Mouse (Mus musculus): ENCODE data around the gene Ltv1. TPM values are rescaled to one million over a fixed set of nuclear protein-coding genes. Genes with fewer than 3 reads are reported as not detected.

Gene Ltv1
- polyA plus RNA-seq (2012; rRNA removed) = 17.0 and 21.9 TPM in 2 replicates

GRCm38 (mm10) chr10:13192731-13193351 lies at the start of gene Ltv1:
Gene Ltv1, minus strand, starts transcription at chr10:13193168.
- peak; percentile 44 for DNase-seq (ENCODE audit: low read depth)

- DNase-seq (ENCODE audit: low read depth) = no peak
Measured at GRCm38 (mm10) chr10:13240431-13240830, 47.5 kb upstream of the Ltv1 start.

- DNase-seq (ENCODE audit: low read depth) = no peak
Measured at GRCm38 (mm10) chr10:13238188-13238587, 45.2 kb upstream of the Ltv1 start.

- DNase-seq (ENCODE audit: low read depth) = no peak
Measured at GRCm38 (mm10) chr10:13236866-13237265, 43.9 kb upstream of the Ltv1 start.

GRCm38 (mm10) chr10:13234503-13234902 lies 41.5 kb upstream of the Ltv1 start:
- no peak for DNase-seq (ENCODE audit: low read depth)

GRCm38 (mm10) chr10:13233941-13234340 lies 41.0 kb upstream of the Ltv1 start:
- DNase-seq (ENCODE audit: low read depth) = no peak

- DNase-seq (ENCODE audit: low read depth) = no peak
Measured at GRCm38 (mm10) chr10:13233143-13233622, 40.2 kb upstream of the Ltv1 start.

GRCm38 (mm10) chr10:13232443-13233142 lies 39.6 kb upstream of the Ltv1 start:
- DNase-seq (ENCODE audit: low read depth) = no peak

GRCm38 (mm10) chr10:13230716-13231115 lies 37.7 kb upstream of the Ltv1 start:
- DNase-seq (ENCODE audit: low read depth) = no peak

GRCm38 (mm10) chr10:13225377-13226063 lies 32.6 kb upstream of the Ltv1 start:
- DNase-seq (ENCODE audit: low read depth) = no peak

- no peak for DNase-seq (ENCODE audit: low read depth)
Measured at GRCm38 (mm10) chr10:13222135-13222534, 29.2 kb upstream of the Ltv1 start.

- no peak for DNase-seq (ENCODE audit: low read depth)
Measured at GRCm38 (mm10) chr10:13220061-13220460, 27.1 kb upstream of the Ltv1 start.

- no peak for DNase-seq (ENCODE audit: low read depth)
Measured at GRCm38 (mm10) chr10:13213956-13214355, 21.0 kb upstream of the Ltv1 start.

- no peak for DNase-seq (ENCODE audit: low read depth)
Measured at GRCm38 (mm10) chr10:13212829-13213228, 19.9 kb upstream of the Ltv1 start.

- no peak for DNase-seq (ENCODE audit: low read depth)
Measured at GRCm38 (mm10) chr10:13212326-13212725, 19.4 kb upstream of the Ltv1 start.

GRCm38 (mm10) chr10:13209930-13210637 lies 17.1 kb upstream of the Ltv1 start:
- no peak for DNase-seq (ENCODE audit: low read depth)

GRCm38 (mm10) chr10:13209506-13209905 lies 16.5 kb upstream of the Ltv1 start:
- DNase-seq (ENCODE audit: low read depth) = no peak

- DNase-seq (ENCODE audit: low read depth) = no peak
Measured at GRCm38 (mm10) chr10:13209061-13209460, 16.1 kb upstream of the Ltv1 start.

GRCm38 (mm10) chr10:13201741-13202293 lies 8.8 kb upstream of the Ltv1 start:
- DNase-seq (ENCODE audit: low read depth) = no peak

GRCm38 (mm10) chr10:13200862-13201261 lies 7.9 kb upstream of the Ltv1 start:
- DNase-seq (ENCODE audit: low read depth) = no peak

- DNase-seq (ENCODE audit: low read depth) = no peak
Measured at GRCm38 (mm10) chr10:13199234-13199633, 6.3 kb upstream of the Ltv1 start.
